Mouse (Mus musculus) right cerebral cortex, adult 2 months (tissue): Measurements from ENCODE around the gene Kcnip1.

Experiments used
- DNase-seq, 2 experiments: peaks; one replicate each; pipeline ENCODE4 v3.0.0; 2021 to 2022; ENCODE audit warnings: low spot score in 2 of 2

The Kcnip1 gene

GRCm38 (mm10) chr11:33990002-33990401 lies 3.0 kb downstream of the Kcnip1 start:
- no peak for DNase-seq

GRCm38 (mm10) chr11:33986525-33986924 lies 6.4 kb downstream of the Kcnip1 start:
- DNase-seq, result no peak

DNA sequence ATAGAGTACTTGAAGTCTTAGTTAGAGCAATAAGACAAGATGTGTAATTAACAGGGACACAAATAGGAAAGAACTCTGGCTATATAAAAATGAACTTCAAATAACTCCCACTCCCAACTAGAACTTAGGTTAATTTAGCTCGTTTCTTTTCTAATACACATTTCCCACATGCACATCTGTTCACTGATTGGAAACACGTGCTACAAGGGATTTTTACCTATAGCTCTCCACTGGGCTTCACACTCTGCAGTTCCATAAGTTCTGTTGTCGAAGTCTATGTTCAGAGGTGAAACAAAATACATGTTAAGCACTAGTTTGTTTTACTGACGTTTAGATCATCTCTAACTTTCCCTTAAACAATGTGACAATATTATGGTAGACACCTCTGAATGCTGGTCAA lies 12.8 kb downstream of the Kcnip1 start:
- DNase-seq, result no peak

DNA sequence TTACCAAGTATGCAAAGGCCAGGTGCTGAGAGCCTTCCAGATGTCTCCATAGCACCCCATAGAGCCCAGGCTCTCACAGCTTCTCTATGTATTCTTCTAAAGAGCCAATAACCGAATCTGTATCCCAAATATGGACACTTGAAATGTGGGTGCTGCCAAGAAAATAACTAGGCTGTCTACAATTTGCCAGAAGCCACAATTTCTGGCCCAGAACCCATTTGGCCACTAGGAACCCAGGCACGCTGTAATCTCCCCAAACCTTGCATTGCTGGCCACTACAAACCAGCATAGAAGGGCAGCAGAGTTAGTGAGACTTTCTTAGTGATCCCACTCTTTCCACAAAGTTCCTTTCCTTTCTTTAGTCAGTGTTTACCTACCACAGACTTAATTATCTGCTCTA lies 17.8 kb downstream of the Kcnip1 start:
- DNase-seq, result no peak

- no peak for DNase-seq
Measured at GRCm38 (mm10) chr11:33974341-33975040, 18.5 kb downstream of the Kcnip1 start.

DNA sequence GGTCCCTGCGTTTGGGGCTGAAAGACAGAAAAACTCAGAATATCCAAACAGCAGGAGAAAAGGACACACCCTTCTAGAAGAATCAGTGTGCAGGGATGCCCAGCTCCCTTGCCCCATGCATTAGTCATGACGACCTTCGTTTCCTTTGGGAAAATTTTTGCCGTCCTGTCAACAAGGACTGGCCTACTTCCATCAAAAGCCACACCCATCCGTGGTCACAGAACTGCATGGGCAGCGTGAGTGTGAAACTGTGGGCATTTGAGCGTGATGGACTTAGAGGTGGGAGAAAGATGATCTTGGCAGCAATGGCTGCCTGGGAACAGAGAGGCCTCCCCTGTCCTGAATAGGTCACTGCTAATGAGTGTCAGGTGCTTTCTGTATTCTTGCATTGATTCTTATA lies 20.8 kb downstream of the Kcnip1 start:
- DNase-seq, result no peak

DNA sequence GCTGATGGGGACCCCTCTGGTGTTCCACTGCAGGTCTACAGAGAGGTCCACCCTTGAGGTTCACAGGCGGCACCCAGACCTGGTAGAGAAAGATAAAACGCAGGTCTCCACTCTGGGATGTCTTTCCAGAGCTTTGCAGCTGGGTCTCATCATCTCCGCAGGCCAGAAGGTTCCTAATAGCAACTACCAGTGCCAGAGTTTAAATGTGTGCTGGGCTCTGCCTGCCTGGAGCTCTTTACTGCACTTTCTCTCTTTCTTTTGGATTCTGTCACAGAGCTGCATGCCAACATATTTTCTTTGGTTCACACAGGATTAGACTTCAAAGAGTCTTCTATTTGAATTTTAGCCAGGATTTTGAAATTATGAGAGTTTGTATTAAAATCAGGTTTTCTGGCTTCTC lies 23.8 kb downstream of the Kcnip1 start:
- no peak for DNase-seq

GRCm38 (mm10) chr11:33967708-33968107 lies 25.2 kb downstream of the Kcnip1 start:
- DNase-seq, result no peak

DNA sequence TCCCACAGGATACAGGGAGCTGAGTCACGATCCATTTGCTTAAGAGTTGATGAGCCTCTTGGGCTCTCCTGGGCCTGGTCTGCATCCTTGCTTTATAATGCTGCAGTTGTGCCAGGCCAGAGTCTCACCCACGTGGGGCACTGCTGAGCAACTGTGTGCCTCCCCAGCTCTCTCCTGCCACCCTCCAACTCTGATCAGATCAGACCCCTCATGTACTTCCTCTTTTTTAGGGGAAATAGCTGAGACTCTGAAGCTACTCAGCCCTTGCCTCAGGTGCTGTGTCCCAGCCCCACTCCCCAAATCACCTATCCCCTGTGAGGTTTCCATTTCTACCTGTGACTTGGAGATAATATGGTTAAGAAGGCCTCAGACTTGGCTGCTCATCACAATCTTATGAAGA lies 27.6 kb downstream of the Kcnip1 start:
- no peak for DNase-seq

GRCm38 (mm10) chr11:33962688-33963407 lies 30.1 kb downstream of the Kcnip1 start, which contains the start of gene Kcnmb1:
Gene Kcnmb1, plus strand, starts transcription at chr11:33963013.
- DNase-seq, result no peak

GRCm38 (mm10) chr11:33962178-33962577 lies 30.8 kb downstream of the Kcnip1 start:
- no peak for DNase-seq

DNA sequence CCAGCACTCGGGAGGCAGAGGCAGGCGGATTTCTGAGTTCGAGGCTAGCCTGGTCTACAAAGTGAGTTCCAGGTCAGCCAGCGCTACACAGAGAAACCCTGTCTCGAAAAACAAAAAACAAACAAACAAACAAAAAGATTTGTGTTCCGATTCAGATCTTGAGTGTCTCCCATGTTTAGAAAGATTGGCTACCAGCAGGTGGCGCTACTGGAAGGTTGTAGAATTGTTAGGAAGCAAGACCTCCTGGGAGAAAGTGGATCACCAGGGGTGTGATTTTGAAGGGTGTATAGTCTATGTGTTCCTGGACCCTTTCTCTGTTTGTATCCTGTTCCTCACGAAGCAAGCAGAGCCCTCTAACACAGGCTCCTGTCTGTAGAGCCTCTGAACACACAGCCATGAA lies 34.2 kb downstream of the Kcnip1 start:
- DNase-seq, result peak; percentile 34 to 35

- no peak for DNase-seq
Measured at GRCm38 (mm10) chr11:33957595-33957994, 35.4 kb downstream of the Kcnip1 start.

GRCm38 (mm10) chr11:33956623-33957022 lies 36.3 kb downstream of the Kcnip1 start:
- no peak for DNase-seq

- no peak for DNase-seq
Measured at GRCm38 (mm10) chr11:33955982-33956381, 37.0 kb downstream of the Kcnip1 start.

- DNase-seq, result no peak
Measured at GRCm38 (mm10) chr11:33951684-33952625, 41.0 kb downstream of the Kcnip1 start.

DNA sequence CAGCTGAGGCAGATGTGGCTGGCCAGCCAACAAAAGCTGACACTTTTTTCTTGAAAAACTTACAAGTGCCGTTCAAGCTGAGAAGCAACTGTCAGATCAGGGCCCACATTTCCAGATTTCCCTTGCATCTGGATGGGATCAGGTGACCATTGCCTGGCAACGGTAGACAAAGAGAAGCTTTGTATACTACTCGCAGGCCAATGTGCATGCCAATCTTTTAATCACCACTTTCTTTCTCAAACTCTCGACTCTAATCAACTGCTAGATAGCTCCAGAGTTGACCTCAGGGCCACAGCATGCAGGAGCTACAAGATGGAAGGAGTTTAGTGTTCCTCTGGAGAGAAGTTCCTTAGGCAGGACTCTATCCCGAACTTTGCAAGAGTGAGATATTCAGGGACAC lies 41.8 kb downstream of the Kcnip1 start:
- DNase-seq, result no peak

GRCm38 (mm10) chr11:33946501-33946900 lies 46.5 kb downstream of the Kcnip1 start:
- no peak for DNase-seq

DNA sequence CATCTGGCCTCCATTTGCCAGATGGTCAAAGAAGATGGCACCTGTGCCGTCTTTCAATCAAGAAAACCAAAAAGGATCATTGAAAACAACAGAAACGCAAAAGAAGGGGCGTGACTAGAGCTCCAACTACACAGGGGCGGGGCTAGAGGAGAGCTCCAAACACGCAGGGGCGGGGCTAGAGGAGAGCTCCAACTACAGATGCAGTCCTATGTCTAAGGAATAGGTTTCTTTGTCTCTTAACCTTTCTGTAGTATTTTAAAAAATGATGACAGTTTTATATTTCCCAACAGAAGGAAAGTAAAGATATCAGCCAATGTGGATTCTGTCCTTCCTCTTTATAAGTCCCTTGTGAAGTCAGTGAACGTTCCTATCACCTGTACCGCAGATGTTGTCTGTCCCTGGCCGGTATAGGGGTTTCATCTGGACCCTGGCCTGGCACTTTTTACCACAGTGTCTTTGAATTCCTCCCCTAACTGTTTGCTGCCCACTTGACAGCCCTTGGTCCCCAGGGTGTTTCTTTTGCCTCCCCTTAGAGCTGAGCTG lies 48.1 kb downstream of the Kcnip1 start:
- no peak for DNase-seq

- DNase-seq, result no peak
Measured at GRCm38 (mm10) chr11:33944067-33944785, 48.7 kb downstream of the Kcnip1 start.

- no peak for DNase-seq
Measured at GRCm38 (mm10) chr11:33943565-33943964, 49.4 kb downstream of the Kcnip1 start.
